Mouse (Mus musculus): ENCODE measurements around the gene Trim65. TPM values are rescaled to one million over a fixed set of nuclear protein-coding genes. Genes with fewer than 3 reads are reported as not detected.

Gene Trim65
- polyA plus RNA-seq (2017; shearing (Covaris generic)): 10 to 100 TPM in 1 of 2 experiments, 1 to 10 TPM in 1; 7.6 to 11.0 TPM

GRCm38 (mm10) chr11:116130488-116131205 lies at the start of gene Trim65:
Gene Trim65 (minus strand): TSS chr11:116131128.

DNA sequence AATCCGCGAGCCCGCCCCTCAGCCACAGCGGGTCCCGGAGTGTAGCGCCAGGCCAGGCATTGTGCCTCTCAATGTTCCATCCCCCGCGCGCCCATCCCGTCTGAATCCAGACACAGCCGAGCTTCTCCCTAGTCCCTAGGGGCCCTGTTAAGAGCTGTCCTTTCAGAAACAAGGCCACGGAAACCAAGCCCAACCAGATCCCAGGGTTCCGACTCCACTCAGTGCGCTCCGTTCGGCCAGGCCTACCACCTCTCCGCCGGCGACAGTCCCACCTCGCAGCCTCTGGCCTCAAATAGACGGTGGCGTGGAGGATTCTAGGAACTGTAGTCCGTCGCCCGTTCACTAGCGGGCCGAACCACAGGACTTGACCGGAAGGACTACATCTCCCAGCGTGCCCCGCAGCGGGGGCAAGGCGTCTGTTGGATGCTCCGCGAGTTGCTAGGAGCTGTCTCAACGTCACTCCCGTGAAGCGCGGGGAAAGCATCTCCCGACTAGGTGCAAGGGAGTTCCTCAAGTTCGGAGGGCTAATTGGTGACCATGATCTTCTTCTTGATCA lies 37.0 kb upstream of the Trim65 start, which contains the start of gene Fbf1:
Fbf1 (minus strand) TSS at position 283 of the 556 bp plus-strand sequence.

GRCm38 (mm10) chr11:116138468-116139138 lies 7.7 kb upstream of the Trim65 start, which contains the start of gene Mrpl38:
Gene Mrpl38 (minus strand): TSS chr11:116138868.

DNA sequence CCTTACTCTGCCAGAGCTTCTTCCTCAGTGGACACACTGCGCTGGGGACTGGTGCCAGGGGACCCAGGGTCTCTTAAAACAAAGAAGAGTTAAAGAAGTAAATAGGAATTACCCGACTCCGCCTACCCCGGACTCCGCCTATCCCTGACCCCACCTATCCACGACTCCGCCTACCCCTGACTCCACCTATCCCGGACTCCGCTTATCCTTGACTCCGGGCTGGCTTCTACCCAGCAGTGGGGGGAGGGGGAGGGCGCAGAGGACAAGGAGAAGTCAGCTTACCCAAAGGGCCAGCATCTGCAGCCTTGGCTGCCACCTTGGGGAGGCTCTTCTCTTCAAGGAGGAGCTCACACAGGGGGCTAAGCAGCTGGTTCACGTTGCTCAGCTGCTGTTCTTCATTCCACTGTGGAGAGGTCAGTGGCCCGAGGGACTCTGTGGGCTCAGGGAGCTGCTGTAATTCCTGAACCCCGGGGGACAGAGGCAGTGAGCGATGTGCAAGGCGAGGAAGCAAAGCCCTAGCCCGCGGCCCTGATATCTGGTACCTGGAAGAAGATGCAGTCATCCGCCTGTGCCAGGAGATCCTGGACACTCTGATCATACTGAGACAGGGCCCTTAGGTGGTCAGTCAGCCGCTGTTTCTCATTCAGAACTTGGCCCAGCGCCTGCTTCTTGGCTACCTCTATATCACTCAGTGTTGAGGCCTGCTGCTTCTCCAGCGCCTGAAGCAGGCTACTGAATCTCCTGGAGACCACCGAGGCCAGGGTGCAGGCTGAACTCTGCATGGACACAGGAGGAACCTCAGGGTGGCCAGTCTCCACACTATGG lies 3.6 kb downstream of the Trim65 start, which contains the start of gene Trim47:
Trim47 (minus strand) TSS at position 55 of the 825 bp plus-strand sequence.

DNA sequence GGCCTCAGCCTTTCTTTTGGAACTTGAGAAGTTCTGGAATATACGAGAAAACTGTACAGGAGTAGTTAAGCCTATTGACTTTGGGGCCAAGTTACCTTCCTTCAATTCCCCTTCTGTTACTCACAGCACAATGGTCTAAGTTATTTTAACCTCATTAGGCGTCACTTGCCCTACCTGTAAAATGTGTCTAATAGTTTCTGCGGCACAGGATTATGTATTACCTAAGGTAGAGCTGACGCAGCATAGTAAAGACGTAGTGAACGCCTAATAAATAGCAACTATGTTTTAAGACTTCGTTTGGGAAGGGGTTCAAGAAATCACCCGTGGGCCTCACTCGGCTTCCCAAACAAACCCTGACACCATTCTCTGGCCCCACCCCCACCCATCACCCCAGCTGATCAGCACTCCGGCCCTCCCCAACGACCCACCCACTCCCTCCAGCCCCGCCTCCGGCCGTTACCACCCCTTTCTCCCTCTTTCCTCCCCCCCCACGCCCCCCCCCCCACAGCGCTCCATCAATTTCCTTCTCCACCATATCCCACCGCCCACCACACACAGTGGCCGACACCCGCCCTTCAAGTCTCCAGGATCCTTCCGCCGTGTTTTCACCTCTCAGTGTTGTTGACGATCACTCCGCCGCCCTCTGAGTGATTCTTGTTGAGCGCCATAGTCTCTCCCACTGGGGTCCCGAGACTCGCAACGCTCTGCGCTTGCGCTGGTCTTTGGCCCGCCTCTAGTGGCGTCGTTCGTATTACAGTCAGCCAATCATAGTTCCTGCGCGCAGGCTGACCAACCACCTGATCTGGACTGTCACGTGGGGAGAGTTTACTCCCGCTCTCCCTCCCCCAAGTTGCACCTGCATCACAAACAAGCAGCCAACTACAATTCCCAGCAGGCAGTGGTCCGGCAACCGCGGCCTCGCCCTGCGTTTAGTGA lies 44.4 kb downstream of the Trim65 start, which contains the start of gene Wbp2:
Wbp2 (minus strand) TSS at position 738 of the 936 bp plus-strand sequence.

GRCm38 (mm10) chr11:116077446-116078204 lies 53.3 kb downstream of the Trim65 start, which contains the start of gene Unc13d:
Gene Unc13d (minus strand): TSS chr11:116077961.

Other genes starting within 250 kb of the Trim65 start
- under 1 TPM in 1 of 2 experiments, not detected in 1; 0.16 TPM for gene Smim5, start 231.2 kb downstream of the Trim65 start, polyA plus RNA-seq (2017; shearing (Covaris generic))
- gene Smim6, start 219.1 kb downstream of the Trim65 start, polyA plus RNA-seq (2017; shearing (Covaris generic)): 1 to 10 TPM; 1.1 to 1.3 TPM
- 10 to 100 TPM; 28.7 to 33.7 TPM for gene Sap30bp, start 197.8 kb downstream of the Trim65 start, polyA plus RNA-seq (2017; shearing (Covaris generic))
- gene Recql5, start 197.7 kb downstream of the Trim65 start, polyA plus RNA-seq (2017; shearing (Covaris generic)): 10 to 100 TPM; 11.2 to 20.0 TPM
- gene Itgb4, start 156.4 kb downstream of the Trim65 start, polyA plus RNA-seq (2017; shearing (Covaris generic)): under 1 TPM; 0.10 to 0.16 TPM
- gene Galk1, start 118.4 kb downstream of the Trim65 start, polyA plus RNA-seq (2017; shearing (Covaris generic)): 10 to 100 TPM; 30.5 to 58.2 TPM
- 1,000 to 10,000 TPM; 1,433 to 1,590 TPM for gene H3f3b, start 103.2 kb downstream of the Trim65 start, polyA plus RNA-seq (2017; shearing (Covaris generic))
- 10 to 100 TPM; 23.8 to 28.6 TPM for gene Unk, start 100.8 kb downstream of the Trim65 start, polyA plus RNA-seq (2017; shearing (Covaris generic))
- 100 to 1,000 TPM in 1 of 2 experiments, 10 to 100 TPM in 1; 95.7 to 157 TPM for gene Unc13d, start 53.2 kb downstream of the Trim65 start, polyA plus RNA-seq (2017; shearing (Covaris generic))
- gene Wbp2, start 44.1 kb downstream of the Trim65 start, polyA plus RNA-seq (2017; shearing (Covaris generic)): 100 to 1,000 TPM; 141 to 173 TPM
- gene Trim47, start 3.9 kb downstream of the Trim65 start, polyA plus RNA-seq (2017; shearing (Covaris generic)): 1 to 10 TPM in 1 of 2 experiments, under 1 TPM in 1; 0.42 to 1.0 TPM
- 10 to 100 TPM; 27.1 to 45.9 TPM for gene Mrpl38, start 7.7 kb upstream of the Trim65 start, polyA plus RNA-seq (2017; shearing (Covaris generic))
- 1 to 10 TPM; 4.9 to 6.5 TPM for gene Fbf1, start 37.0 kb upstream of the Trim65 start, polyA plus RNA-seq (2017; shearing (Covaris generic))
- 100 to 1,000 TPM in 1 of 2 experiments, 10 to 100 TPM in 1; 78.5 to 101 TPM for gene Ten1, start 67.7 kb upstream of the Trim65 start, polyA plus RNA-seq (2017; shearing (Covaris generic))
- gene Acox1, start 67.9 kb upstream of the Trim65 start, polyA plus RNA-seq (2017; shearing (Covaris generic)): 10 to 100 TPM; 16.2 to 18.9 TPM
- gene Evpl, start 106.9 kb upstream of the Trim65 start, polyA plus RNA-seq (2017; shearing (Covaris generic)): under 1 TPM; 0.14 to 0.29 TPM
- gene Srp68, start 143.1 kb upstream of the Trim65 start, polyA plus RNA-seq (2017; shearing (Covaris generic)): 10 to 100 TPM; 55.6 to 64.4 TPM
- gene Galr2, start 149.8 kb upstream of the Trim65 start, polyA plus RNA-seq (2017; shearing (Covaris generic)): under 1 TPM in 1 of 2 experiments, not detected in 1; 0.17 TPM
- gene Exoc7, start 176.1 kb upstream of the Trim65 start, polyA plus RNA-seq (2017; shearing (Covaris generic)): 10 to 100 TPM; 64.5 to 88.0 TPM
- not detected for gene Foxj1, start 204.3 kb upstream of the Trim65 start, polyA plus RNA-seq (2017; shearing (Covaris generic))

Measured in activated CD4-positive, CD25-positive, alpha-beta regulatory T cell (primary cell).